Mouse (Mus musculus) liver, adult 2 months (tissue): ENCODE data around the gene Phf12. TPM values are rescaled to one million over a fixed set of nuclear protein-coding genes. Genes with fewer than 3 reads are reported as not detected.

ENCODE experiments used
- DNase-seq: peaks from one replicate; pipeline ENCODE4 v3.0.0-alpha.2; 2011; ENCODE audit warnings: low read depth, low spot score; ENCODE audit errors: extremely low read depth
- H3K27ac ChIP-seq: fragments of 200-500 bp; replicated peaks from 2 replicates; pipeline ENCODE4 v1.5.1; 2012; ENCODE audit warnings: low read depth, mild to moderate bottlenecking, control low read depth, inconsistent platforms, low read length; ENCODE audit not compliant: insufficient read depth
- H3K27me3 ChIP-seq: fragments of 200-500 bp; 2 replicates; pipeline ENCODE4 v1.6.1; 2012; ENCODE audit warnings: mild to moderate bottlenecking, moderate library complexity, low read length, inconsistent platforms; ENCODE audit not compliant: control insufficient read depth, insufficient read depth
- H3K36me3 ChIP-seq: fragments of 200-500 bp; 2 replicates; pipeline ENCODE4 v1.6.1; 2012; ENCODE audit warnings: low read length, inconsistent platforms; ENCODE audit not compliant: control insufficient read depth, insufficient read depth
- H3K4me1 ChIP-seq: fragments of 200-500 bp; 2 replicates; pipeline ENCODE4 v1.6.1; 2011; ENCODE audit warnings: low read length; ENCODE audit not compliant: control insufficient read depth, insufficient read depth
- H3K4me3 ChIP-seq: fragments of 200-500 bp; 2 replicates; pipeline ENCODE4 v1.5.1; 2011; ENCODE audit warnings: low read depth, mild to moderate bottlenecking, control low read depth, low read length, moderate library complexity; ENCODE audit not compliant: insufficient read depth
- H3K79me2 ChIP-seq: fragments of 200-500 bp; 2 replicates; pipeline ENCODE4 v1.6.1; 2012; ENCODE audit warnings: inconsistent platforms, mild to moderate bottlenecking, low read length, moderate library complexity; ENCODE audit not compliant: control insufficient read depth, insufficient read depth
- H3K9ac ChIP-seq: fragments of 200-500 bp; 2 replicates; pipeline ENCODE4 v1.6.1; 2012; ENCODE audit warnings: low read depth, mild to moderate bottlenecking, control low read depth, inconsistent platforms, low read length
- CTCF ChIP-seq: fragments of 200-500 bp; IDR thresholded peaks from 2 replicates; pipeline ENCODE4 v1.5.1; 2011; ENCODE audit warnings: low read depth, low read length, control low read depth
- POLR2A ChIP-seq: fragments of 200-500 bp; IDR thresholded peaks from 2 replicates; pipeline ENCODE4 v1.6.1; 2011; ENCODE audit warnings: low read length, control low read depth; ENCODE audit not compliant: insufficient read depth; ENCODE audit errors: extremely low read depth
- WGBS: fragments of 180-500 bp; shearing (Covaris S2); methylation state at CpG from one replicate; pipeline ENCODE4 v1.1.7; 2018; 5-methylcytosine and 5-hydroxymethylcytosine counted together
- polyA plus RNA-seq: library from polyadenylated mRNA; depleted of rRNA; stranded (reverse); fragments of >200 nt; gene quantifications from 2 replicates; pipeline ENCODE4 v1.2.3, GENCODE M21; 2012
- total RNA-seq: library from RNA; depleted of rRNA; stranded (reverse); fragments of >200 nt; gene quantifications from 2 replicates; pipeline ENCODE4 v1.2.3, GENCODE M21; 2014

Gene Phf12
- total and polyA plus RNA-seq, 2 experiments: 3.6 to 24.9 TPM

GRCm38 (mm10) chr11:78056946-78057345 is 74.4 kb downstream of the Phf12 start:
- H3K27me3 ChIP-seq: no peaks in the 10 kb centered on the region
- no peak overlapping the region for H3K4me3 ChIP-seq
- no peak overlapping the region for H3K27ac ChIP-seq
- 81% methylated on average over 8 of the region's 8 CpGs for WGBS
- DNase-seq: no peak
- TF ChIP-seq POLR2A: no peak
- TF ChIP-seq CTCF: no peak
- no peak overlapping the region for H3K9ac ChIP-seq
- H3K79me2 ChIP-seq: no peaks in the 10 kb centered on the region
- peaks cover 5% of the 10 kb centered on the region for H3K36me3 ChIP-seq
- no peaks in the 10 kb centered on the region for H3K4me1 ChIP-seq

DNA sequence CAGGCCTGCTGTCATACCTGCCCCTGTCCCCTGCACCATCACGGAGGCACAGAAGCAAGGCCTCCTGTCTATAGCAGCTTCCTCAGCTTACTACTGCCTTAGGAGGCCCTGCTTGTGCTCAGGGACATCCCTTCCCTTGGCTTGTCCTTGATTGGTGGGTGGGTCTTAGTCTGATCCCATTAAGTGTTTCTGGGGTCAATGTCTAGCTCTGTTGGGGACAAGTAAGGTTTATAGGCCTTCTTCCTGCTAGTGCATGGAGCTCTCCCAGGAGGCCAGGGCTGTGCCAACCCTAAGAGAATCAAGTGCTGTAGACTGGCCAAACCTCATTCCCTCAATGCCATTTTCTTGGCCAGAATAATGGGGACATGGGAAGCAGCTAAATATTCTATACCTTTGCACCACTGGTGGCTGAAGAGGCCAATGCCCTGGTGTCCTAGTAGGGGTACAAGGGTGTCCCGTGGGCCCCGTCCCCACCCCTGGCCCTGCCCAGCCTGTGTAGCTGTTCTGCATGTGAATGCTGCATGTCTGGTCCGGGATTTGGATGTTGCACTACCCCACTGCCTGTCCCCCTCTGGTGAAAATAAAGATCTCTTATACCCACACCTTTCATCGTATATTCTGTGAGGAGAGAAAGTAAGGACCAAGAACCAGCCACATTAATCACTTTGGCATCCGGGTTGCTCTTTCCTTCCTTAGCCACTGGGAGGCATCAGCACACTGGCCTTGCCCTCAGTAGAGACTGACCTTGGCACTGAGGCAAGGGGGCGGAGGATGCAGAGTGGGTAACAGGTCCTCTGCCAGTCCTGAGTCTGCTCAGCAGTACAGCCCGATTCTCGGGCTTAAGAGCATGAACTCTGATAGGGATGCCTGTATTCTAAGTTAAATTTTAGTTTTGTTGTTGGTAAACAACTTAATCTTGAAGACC is 77.5 kb downstream of the Phf12 start:
- no peaks in the 10 kb centered on the region for H3K27me3 ChIP-seq
- H3K9ac ChIP-seq: no peak overlapping the region
- TF ChIP-seq CTCF (peak; percentile 96), POLR2A (no peak)
- no peaks in the 10 kb centered on the region for H3K79me2 ChIP-seq
- peak; percentile 73 for DNase-seq
- H3K36me3 ChIP-seq: peaks cover 5% of the 10 kb centered on the region
- no peak overlapping the region for H3K4me3 ChIP-seq
- H3K27ac ChIP-seq: no peak overlapping the region
- 37% methylated on average over 9 of the region's 9 CpGs for WGBS
- no peaks in the 10 kb centered on the region for H3K4me1 ChIP-seq

GRCm38 (mm10) chr11:78062563-78062962 is 80.0 kb downstream of the Phf12 start:
- Histone ChIP-seq H3K79me2 (no peaks in the 10 kb centered on the region), H3K27ac (no peak overlapping the region), H3K4me3 (no peak overlapping the region), H3K4me1 (no peaks in the 10 kb centered on the region), H3K27me3 (no peaks in the 10 kb centered on the region), H3K36me3 (peaks cover 5% of the 10 kb centered on the region), H3K9ac (no peak overlapping the region)
- TF ChIP-seq POLR2A: no peak
- no peak for TF ChIP-seq CTCF
- DNase-seq: no peak
- WGBS: 79% methylated on average over 1 of the region's 1 CpGs

DNA sequence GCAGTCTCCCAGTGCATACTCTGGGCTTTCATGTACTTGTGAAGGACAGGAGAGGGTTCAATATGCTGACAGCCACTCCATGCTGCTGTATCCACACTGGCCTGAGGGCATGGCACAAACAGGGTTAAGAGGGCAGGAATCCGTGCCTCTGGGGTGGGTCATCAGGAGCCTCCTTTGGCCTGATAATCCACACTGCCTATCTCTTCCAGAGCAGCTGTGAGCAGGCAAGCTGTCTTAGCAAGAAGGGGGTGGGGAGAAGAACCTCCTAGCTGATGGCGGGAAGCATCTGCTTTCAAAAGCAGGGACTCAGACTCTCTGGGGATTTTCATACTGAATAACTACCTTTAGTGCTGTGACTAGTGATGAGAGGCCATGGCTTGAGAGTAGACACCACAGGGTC is 83.4 kb downstream of the Phf12 start:
- H3K79me2 ChIP-seq: no peaks in the 10 kb centered on the region
- H3K27me3 ChIP-seq: no peaks in the 10 kb centered on the region
- DNase-seq: no peak
- H3K4me1 ChIP-seq: no peaks in the 10 kb centered on the region
- H3K27ac ChIP-seq: no peak overlapping the region
- WGBS: 64% methylated on average over 2 of the region's 2 CpGs
- TF ChIP-seq CTCF: no peak
- TF ChIP-seq POLR2A: no peak
- no peak overlapping the region for H3K4me3 ChIP-seq
- no peak overlapping the region for H3K9ac ChIP-seq
- H3K36me3 ChIP-seq: no peaks in the 10 kb centered on the region

GRCm38 (mm10) chr11:78066641-78067040 is 84.1 kb downstream of the Phf12 start:
- H3K27ac ChIP-seq: no peak overlapping the region
- H3K9ac ChIP-seq: no peak overlapping the region
- no peaks in the 10 kb centered on the region for H3K36me3 ChIP-seq
- no peak for DNase-seq
- no peaks in the 10 kb centered on the region for H3K27me3 ChIP-seq
- 93% methylated on average over 2 of the region's 2 CpGs for WGBS
- H3K4me1 ChIP-seq: no peaks in the 10 kb centered on the region
- TF ChIP-seq CTCF (no peak), POLR2A (no peak)
- no peak overlapping the region for H3K4me3 ChIP-seq
- no peaks in the 10 kb centered on the region for H3K79me2 ChIP-seq

- no peaks in the 10 kb centered on the region for H3K27me3 ChIP-seq
- no peaks in the 10 kb centered on the region for H3K79me2 ChIP-seq
- 83% methylated on average over 5 of the region's 5 CpGs for WGBS
- H3K27ac ChIP-seq: no peak overlapping the region
- no peak for DNase-seq
- no peak for TF ChIP-seq POLR2A
- TF ChIP-seq CTCF: no peak
- H3K36me3 ChIP-seq: no peaks in the 10 kb centered on the region
- no peak overlapping the region for H3K4me3 ChIP-seq
- H3K9ac ChIP-seq: no peak overlapping the region
- H3K4me1 ChIP-seq: no peaks in the 10 kb centered on the region
Observed at GRCm38 (mm10) chr11:78067566-78067965, 85.0 kb downstream of the Phf12 start.
